Mouse (Mus musculus) kidney, adult 9 months (tissue): ENCODE results near the gene Gm49337.

Source experiments
- DNase-seq: peaks from one replicate; pipeline ENCODE4 v3.0.0; 2022

Gm49337 gene

DNA sequence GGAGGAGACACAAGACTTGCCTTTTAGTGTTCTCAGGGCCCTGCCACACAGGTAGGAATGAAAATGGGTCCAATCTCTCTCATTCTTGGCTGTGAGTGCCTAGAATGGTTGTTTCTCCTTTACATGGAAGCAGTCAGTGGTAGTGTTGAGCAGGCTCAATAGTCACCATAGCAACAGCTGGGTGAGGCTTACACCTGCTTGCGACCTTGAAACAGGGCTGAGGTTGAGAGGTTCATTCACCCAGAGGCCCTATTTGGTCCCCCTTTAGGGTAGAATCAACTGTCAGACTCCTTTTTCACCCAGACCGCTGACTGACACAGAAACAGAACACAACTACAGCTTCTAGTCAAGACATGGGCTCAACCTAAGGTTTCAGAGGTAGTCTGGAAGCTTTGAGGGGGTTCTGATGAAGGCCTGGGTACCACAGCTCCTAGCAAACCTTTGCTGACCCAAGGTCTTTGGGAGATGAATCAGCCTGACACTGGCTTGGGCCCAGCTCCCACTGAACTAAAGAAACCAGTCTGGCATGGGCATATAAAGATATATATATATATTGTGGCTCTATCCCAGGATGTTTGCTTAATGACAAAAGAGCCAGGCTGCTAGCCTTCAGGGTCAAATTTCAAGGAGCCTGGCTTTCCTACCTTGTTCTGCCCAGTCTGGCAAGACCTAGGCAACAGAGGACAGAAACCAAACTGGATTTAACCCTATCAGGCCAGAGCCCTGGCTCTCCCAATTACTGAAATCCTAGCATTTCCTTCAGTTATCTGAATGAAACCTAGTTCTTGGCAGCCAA, 8.2 kb upstream of the Gm49337 start:
- no peak for DNase-seq

DNA sequence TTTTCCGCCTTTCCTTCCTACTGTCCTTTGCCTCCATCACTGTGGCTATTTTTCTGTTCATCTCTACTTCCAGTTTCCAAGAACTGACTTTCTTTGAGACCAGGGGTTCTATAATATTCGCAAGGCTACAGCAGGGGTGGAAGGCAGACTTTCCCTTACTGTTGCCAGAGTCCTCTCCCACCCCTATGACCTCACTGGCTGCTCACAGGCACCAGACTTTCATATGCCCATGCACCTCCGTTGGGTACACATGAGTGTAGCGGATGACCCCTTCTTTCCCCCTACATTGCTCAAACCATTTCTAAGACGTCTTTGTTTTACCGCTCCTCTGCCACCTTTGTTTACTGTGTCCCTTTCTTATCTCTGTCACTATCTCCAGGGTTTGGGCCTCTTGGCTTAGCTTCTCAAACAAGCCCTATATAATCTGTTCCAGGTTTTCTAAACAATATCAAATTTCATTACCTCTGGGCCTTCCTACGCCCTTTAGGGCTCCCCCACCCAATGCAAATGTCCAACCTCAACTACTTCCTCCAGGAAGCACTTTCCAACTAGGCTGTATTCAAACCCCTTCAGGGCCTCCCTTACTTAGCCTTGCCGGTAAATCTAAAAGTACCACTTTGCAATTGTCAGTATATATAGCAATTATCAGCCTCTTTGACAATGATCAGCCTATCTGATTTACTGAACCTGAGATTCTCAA, 7.3 kb upstream of the Gm49337 start:
- no peak for DNase-seq

DNA sequence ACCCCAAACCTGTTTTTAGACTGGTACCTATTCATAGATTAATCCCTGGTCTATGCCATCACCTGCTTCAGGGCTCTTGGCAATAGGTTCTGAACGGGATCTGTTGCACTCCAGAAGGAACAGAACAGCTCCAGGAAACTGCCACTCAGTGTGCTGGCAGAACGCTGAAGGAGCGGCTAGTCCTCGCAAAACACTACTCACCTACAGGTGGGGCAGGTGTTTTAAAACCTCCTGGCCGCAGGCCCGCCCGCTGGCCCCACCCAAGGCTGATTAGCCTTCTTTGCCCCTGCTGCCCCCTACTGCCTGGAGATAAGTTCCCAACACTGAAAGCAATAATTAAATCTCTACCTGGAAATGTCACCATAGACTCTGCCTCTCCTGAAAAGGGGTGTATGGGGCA, 5.8 kb upstream of the Gm49337 start, which contains the start of gene Tspan1:
Gene Tspan1, minus strand, starts transcription at position 198 of the 400 bp plus-strand sequence.
- peak; percentile 65 for DNase-seq

DNA sequence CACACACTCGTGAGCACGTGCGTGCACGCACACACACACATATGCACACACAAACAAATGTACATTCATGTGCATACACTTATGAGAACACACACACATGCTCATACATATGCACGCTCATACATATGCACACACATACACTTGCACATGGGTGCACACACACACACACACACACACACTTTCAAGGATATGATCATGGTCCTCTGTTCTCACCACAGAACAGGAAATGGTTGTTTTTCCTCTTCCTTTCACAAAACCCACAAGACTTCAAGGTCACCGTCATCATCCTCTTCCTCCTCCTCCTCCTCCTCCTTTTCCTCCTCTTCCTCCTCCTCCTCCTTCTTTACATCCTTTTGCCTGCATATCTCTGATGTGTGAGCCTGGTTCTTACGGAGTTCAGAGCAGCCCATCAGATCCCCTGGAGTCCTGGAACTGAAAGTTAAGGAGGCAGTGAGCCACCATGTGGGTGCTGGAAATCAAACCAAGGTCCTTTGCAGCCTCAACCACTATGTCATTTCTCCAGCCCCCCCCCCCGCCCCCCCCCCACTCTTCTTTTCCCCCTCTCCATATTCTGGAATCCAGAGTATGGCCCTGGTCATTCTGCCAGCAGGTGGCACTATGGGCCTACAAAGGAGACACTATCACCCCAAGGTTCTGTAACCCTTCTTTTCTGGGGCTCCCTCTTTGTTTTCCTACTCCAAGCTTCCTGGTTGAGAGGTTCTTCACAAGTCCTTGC, 4.4 kb upstream of the Gm49337 start:
- DNase-seq: peak; percentile 76

DNA sequence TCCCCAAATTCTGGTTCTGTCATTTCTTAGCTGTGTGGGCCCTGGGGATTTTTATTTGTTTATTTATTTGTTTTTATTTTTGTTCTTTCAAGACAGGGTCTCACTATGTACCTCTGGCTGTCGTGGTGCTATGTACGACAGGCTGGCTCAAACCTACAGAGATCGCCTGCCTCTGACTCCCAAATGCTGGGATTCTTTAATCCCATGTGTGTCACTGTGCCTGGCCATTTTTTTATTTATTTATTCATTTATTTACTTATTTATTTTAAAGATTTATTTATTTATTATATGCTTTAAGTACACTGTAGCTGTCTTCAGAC, 3.9 kb upstream of the Gm49337 start:
- DNase-seq: no peak

DNA sequence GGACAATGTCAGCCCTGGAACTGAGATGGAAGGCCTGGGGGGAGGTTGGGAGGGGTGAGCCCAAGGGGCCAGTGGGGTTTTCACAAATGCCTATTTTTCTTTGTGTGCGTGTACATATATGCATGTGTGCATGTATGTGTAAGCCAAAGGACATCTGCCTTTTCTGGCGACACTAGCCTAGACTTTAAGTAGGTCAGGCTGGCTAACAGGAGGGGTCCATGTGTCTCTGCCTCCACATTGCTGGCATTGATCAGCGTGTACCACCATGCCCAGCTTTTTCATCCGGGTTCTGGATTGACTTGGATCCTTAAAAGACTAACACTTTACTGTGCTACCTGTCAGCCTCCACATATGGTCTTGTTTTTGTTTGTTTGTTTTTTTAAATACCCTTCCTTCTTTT, 568 bp downstream of the Gm49337 start:
- no peak for DNase-seq

DNA sequence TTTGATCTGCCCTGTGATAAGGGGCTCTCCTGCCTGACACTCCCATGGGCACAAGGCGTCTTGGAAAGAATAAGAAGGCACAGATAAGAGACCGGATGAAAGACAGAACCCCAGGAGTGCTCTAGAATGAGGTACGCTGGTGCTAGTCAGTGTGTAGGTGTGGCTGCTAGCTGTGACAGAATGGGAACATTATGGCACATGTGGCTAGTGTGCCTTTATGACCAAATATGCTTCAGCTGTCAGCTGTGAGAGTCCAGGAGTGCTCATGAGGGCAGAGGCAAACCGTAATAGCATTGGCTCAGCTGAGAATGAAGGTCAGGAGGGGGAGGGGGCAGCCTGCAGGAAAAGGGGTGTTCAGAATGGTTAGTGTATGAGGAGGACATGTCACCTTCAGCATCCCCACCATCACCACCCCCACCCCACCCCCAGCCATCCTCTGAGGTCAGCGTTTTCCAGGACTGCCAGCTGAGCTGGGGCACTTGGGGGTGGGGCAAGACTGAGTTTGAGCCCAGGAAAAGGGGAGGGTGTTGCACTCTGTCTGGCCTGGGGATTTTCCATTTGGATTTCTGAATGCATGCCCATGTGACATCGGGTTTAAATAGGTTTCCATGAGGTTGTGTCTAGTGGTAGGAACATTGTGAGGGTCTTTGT, 1.4 kb downstream of the Gm49337 start:
- DNase-seq: peak; percentile 72

DNA sequence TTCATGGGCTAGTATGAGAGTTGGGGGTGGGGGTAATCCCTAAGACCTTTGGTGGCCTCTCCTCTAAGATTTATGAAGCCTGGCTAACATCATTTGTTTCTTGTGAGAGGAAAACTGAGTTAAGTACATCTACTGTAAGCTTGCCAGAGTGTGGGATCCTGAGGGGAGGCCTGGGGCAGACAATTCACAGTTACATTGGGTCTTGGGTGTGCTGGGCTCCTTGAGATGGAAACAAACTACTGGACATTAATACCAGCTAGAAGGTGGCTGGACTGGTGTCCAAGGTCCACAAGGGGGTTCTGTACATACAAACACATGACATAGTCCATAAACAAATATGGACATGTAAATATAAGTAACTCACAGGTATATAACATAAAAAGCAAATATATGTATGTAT, 2.0 kb downstream of the Gm49337 start:
- DNase-seq: no peak

DNA sequence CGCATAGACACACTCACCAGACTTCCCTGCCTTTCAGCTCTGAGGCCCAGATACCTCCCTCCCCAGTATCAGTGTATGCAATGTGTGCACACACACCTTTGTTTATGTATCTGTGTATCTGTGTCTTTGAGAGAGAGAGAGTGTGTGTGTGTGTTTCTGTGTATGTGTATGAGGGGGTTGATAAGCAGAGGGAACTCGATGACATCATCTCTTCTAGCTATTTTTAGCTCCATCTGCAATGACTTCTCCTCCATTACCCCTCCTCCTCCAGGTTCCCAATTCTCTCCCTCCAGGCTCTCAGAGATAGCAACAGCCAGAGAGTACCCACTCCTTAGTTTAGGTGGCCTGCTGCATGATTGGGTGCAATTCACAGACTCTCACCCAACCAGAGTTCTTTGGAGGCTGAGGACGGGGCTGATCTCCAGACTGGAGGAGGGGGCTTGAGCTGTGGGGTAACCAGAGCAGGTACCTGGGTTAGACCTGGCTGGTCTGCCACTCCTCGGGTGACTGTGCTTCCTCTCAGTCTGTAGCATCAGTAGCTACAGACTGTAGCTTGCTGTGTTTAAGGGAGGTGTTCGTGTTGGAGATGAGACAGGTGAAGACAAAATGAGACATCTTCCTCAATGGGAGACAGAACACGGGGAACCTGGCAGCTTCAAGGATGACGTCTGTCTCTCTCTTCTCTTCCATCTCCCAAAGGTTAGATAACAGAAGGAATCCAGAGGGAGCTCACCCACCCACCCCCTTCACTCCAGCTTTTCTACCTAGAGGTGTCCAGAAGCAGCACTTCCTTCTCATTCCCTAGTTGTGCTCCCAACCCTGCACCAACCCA, 2.7 kb downstream of the Gm49337 start:
- no peak for DNase-seq

DNA sequence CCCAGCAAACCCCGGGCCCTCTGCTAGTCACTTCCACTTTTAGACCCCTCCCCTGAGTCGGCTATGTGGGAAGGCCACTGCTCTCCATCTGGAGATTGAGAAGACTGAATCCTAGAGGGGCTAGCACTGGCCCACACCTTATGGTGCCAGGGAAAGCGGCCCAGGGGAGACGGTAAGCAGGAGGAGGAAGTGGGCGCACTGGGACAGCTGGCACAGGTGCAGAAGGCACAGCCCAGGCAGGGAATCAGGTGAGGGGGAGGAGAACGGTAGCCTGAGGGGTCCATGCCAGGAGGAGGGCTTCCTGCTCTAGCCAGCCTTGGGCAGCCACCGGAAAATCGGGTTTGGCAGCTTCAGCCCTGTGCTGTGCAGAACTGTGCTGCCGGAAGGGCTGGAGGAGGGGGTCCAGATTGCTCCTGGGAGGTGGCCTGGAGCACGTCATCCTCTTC, 3.4 kb downstream of the Gm49337 start:
- peak; percentile 83 for DNase-seq

DNA sequence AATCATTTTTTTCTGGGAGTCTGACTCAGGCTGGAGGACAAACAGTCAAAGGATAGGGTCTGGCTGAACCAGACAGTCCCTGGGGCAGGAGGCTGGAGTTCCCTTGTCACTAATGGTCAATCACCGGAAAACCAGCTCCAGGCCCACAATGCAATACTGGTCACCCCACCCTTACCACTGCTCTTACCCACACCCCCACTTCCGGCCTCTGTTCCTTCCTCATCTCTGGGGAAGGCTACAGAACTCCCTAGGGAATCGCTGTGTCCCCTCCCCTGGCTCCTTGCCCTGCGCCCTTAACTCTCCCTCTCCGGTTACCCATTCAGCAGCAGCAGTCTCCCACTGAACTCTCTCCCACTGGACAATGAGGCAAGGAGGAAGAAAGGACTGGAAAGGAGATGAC, 4.0 kb downstream of the Gm49337 start:
- peak; percentile 86 for DNase-seq

DNA sequence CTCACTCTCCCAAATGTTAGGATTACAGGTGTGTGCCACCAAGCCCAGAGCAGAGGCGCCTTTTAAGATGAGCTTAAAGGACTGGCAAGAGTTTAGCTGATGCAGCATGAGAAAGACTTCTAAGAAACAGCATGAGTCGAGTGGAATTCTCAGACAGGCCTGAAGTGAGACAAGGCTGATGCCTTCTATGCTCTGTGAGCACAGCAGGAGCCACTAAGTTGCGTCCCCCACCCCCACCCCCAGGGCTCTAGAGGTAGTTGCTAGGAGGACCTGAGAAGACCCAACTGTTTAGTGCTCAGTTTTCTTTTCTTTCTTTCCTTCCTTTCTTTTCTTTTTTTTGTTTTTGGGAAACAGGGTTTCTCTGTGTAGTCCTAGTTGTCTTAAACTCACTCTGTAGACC, 8.9 kb downstream of the Gm49337 start:
- DNase-seq: no peak

DNA sequence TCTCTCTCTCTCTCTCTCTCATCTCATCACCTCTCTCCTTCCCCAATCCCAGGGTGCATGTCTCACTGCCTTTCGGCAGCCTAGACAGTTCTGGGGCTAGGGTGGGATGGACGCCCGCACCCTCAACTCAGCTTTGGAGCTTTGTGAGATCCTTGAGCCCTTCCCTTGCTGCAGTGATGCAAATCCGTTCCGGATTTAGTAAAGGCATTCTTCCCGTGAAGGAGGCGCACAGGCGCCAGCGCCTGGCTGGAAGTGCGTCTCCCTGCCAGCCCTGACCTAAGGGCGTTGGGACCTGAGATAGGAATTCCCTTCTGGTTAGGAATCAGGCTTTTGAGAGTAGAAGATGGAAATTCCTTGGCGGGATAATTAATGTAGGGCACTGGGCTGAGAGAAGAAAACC, 9.6 kb downstream of the Gm49337 start:
- DNase-seq: peak; percentile 44

DNA sequence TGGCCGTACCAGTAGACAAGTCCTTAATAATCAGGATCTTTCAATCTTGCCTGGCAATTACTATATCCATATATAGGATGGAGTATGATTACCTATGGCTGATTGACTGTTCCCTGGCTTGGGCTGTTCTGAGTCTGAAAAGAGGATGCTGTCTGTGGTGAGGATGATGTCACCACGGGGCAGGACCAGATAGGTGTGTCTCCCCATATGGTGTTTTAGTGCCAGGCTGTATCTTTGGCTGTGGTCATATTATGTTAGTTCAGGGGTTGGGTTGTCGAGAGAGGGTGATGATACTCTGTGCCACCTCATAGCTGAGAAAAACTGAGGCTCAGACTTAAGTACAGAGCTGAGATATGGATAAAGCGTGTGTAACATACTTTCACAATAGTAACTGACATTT, 11.9 kb downstream of the Gm49337 start:
- DNase-seq: no peak

DNA sequence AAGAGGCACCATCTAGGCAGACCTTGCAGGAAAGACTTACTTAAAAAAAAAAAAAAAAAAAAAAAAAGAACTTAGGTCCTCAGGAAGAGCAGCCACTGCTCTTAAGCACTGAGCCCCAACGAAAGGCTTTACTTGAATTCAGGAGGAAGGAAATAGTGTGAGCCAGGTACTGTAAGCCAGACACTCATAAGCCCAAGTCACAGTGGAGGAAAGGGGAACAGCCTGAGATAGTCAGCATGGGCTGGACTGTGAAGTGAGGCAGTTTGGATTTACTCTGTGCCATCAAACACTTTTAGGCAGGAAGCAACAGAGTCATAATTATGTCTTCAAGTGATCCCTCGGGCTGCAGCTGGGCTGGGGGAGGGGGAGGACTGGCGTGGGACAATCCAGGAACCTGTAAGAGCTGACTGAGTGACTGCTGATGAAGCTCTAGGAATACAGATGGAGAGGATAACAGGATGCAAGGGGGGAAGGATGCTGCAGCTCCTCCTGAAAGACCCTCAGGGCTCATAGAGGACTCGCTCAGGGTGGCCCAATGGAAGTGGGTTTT, 19.2 kb downstream of the Gm49337 start:
- DNase-seq: peak; percentile 20

DNA sequence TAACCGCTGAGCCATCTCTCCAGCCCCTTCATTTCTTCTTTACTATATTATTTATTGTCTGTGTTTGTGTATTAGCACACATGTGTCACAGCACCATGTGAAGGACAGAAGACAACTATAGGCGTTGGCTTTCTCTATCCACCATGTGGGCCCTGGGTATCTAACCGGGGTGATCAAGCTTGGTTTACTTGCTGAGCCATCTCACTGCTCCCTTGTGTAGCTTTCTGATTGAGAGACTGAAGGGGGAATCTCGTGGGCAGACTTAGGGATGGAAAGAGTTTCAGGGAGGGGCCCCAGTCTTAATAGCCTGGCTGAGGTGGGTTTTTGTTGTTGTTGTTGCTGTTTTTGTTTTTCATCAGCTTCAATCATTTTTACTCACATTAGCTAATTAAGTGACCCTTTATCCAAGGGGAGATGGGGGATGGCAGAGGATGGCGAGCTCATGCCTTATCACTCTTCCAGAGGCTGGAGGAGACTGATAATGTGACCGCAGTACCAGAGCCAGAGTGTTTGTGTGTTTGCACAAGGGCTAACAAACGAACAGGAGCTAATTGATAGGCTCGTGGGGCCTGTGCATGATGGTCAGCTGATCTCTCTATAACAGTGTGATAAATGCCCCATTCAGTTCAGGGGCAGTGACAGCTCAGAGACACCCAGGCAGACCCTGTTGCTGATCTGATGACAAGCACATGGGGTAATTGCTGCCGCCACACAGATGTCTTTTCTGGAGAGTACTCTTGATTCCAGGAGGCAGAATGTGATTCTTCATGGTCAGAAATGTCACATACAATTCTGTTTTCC, 20.6 kb downstream of the Gm49337 start:
- DNase-seq: no peak

DNA sequence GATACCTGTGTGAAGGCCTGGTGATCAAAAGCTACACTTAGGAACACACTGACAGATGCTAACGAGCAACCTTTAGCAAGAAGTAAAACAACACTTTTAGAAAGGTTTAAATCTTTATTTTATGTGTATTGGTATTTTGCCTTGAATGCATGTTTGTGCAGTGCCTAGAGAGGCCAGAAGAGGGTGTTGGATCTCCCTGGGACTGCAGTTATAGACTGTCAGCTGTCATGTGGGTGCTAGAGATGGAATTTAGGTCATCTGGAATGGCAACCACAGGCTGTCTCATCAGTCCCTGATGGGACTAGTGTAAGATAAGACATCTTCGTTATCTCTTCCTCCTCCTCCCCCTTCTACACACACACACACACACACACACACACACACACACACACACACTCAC, 25.2 kb downstream of the Gm49337 start:
- DNase-seq: no peak

DNA sequence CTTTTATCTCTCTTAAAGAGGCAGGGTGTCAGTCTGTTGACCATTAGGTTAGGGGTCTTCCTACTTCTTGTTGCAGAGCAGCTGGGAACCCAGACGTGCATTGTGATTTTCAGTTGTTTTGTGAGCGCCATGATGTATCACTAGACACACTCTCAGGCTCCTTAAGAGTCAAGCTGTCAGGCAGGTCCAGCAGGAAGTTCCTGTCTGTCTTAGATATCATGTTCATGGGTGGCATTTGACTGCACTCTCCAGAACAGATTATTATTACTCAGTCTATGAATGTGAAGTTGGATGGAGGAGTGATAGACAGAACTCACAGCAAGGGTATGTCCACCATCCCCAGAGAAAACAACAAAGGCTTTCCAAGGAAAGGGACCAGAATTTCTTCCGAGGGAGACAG, 31.2 kb downstream of the Gm49337 start:
- DNase-seq: no peak

DNA sequence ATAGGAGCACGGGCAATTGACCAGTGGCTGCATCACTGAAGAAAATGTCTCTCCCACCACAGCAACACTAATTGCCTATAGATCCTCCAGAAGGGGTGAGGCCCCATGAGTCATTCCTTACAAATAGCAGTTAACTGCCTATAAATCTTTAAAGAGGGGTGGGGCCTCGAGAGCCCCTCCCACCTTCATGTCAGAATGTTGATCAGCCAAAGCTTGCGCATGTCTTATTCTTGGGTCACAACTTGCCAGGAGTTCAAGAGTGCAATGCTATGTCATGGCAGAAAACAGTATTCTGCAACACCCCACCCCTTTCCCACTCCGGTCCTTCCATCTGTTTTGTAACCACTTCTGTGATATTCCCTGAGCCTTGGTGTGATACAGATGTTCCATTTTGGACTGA, 33.3 kb downstream of the Gm49337 start:
- no peak for DNase-seq

DNA sequence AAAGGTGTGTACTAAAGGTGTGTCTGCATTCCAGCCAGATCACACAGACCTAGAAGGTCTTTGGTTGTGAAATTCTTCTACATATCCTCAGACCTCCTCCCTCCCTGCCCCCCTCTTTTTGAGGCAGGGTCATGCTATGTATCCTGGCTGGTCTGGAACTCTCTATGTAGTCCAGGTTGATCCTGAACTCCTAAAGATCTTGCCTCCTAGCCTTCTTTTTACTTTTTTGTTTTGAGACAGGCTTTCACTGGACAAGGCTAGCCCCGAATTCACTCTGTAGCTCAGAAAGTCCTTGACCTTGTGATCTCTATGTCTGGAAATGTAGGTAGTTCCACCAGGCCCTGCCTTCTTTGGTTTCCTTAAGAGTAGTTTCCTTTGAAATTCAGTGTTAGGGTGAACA, 35.7 kb downstream of the Gm49337 start:
- no peak for DNase-seq

DNA sequence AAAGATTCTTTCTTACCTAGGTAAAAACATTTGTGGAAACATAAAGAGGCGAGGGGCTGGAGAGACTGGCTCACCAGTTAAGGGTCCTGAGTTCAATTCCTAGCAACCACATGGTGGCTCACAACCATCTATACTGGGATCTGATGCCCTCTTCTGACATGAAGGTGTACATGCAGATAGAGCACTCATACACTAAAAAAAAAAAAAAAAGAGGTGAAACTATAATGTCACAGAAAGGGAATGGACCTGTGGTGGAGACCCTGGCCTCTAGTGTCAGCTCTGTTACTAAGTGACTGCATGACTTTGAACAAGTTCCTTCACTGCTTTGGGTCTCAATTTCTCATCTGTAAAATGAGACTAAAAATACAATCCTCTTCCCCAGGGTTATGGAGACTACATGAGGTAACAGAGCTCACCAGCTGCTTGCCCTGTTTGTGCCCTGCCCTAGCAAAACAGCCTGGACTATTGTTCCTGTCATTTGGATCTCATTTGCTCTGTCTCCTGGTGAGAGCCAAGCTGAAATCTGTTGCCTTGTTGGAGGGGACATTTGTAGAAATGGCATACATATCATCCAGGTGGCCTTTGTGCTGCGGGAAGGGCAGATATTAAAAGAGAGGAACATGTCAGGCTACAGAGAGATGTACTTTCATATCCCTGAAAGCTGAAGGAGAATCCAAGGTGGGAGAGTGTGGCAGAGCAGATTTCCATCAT, 42.9 kb downstream of the Gm49337 start:
- no peak for DNase-seq
